Comparison of ENCODE assay signal across 8 mouse cellular contexts in the genomic region with DNA sequence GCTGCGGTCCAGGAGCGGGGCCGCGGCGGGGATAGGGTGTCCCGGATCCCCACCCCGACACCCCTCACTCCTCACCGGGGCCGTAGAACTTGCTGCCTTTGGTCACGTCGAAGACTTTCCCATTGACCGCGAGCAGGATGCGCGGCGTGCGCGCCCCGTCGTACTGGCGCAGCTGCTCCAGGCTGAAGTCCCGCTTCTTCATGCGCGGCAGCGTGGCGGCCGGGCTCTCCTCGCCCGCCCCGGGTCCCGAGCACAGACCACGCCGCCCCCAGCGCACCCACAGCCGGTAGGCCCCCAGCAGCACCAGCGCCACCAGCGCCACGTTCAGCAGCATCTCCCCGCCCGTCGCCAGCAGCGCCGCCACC. TPM values are rescaled to one million over a fixed set of nuclear protein-coding genes. Genes with fewer than 3 reads are reported as not detected.
DNase-seq lines count a peak whose midpoint lies in the region; ATAC-seq and TF ChIP-seq lines count a peak whose summit lies in the region.

No protein-coding gene starts in this region.

- WGBS in hindbrain, embryonic 12.5 days: under 1% methylated on average over 40 of the region's 43 CpGs
- 1% methylated on average over 41 of the region's 43 CpGs for WGBS in midbrain, embryonic 11.5 days

- H3K9ac ChIP-seq in hindbrain, embryonic 12.5 days: peak overlapping the region; percentile 88
- H3K9ac ChIP-seq in midbrain, embryonic 11.5 days (ENCODE audit: low read length): peak overlapping the region; percentile 81

- peak overlapping the region; percentile 93 for H3K27ac ChIP-seq in layer of hippocampus, adult 2 months
- H3K27ac ChIP-seq in brown adipose tissue, adult 24 weeks (replicated peaks; ENCODE audit: low read depth, low read length): peak overlapping the region; percentile 62
- H3K27ac ChIP-seq in hindbrain, embryonic 12.5 days: peak overlapping the region; percentile 91
- H3K27ac ChIP-seq in midbrain, embryonic 11.5 days (ENCODE audit: low read depth, low read length): no peak overlapping the region

- no peaks in the 10 kb centered on the region for H3K4me1 ChIP-seq in brown adipose tissue, adult 24 weeks (ENCODE audit: control insufficient read depth, insufficient read depth, insufficient read length, low read length)
- peaks cover 18% of the 10 kb centered on the region for H3K4me1 ChIP-seq in hindbrain, embryonic 12.5 days
- H3K4me1 ChIP-seq in midbrain, embryonic 11.5 days (ENCODE audit: control insufficient read depth, insufficient read depth, low read length): peaks cover 9% of the 10 kb centered on the region

- H3K27me3 ChIP-seq in hindbrain, embryonic 12.5 days: no peaks in the 10 kb centered on the region
- no peaks in the 10 kb centered on the region for H3K27me3 ChIP-seq in midbrain, embryonic 11.5 days (ENCODE audit: control insufficient read depth, insufficient read depth, low read length)

- H3K4me2 ChIP-seq in hindbrain, embryonic 12.5 days (replicated peaks): peak overlapping the region; percentile 76
- H3K4me2 ChIP-seq in midbrain, embryonic 11.5 days: peak overlapping the region; percentile 59

- ATAC-seq in hindbrain, embryonic 12.5 days (ENCODE audit: low FRiP score): peak; percentile 57
- ATAC-seq in midbrain, embryonic 11.5 days (ENCODE audit: low FRiP score): peak; percentile 66

- no peaks in the 10 kb centered on the region for H3K9me3 ChIP-seq in hindbrain, embryonic 12.5 days (replicated peaks)
- H3K9me3 ChIP-seq in midbrain, embryonic 11.5 days (ENCODE audit: control insufficient read depth, low read length): no peaks in the 10 kb centered on the region

- no peak for TF ChIP-seq CTCF in layer of hippocampus, adult 2 months (conservative IDR thresholded peaks at IDR 0.05)

- DNase-seq in layer of hippocampus, adult 2 months (ENCODE audit: low spot score in 2 of 2): peak in 1 of 2 experiments; percentile 19
- no peak for DNase-seq in layer of hippocampus, adult 11-12 months (ENCODE audit: low spot score)
- DNase-seq in midbrain, embryonic 11.5 days (ENCODE audit: low spot score, missing footprints): no peak
- DNase-seq in urinary bladder, adult 2 months (ENCODE audit: low spot score): no peak
- no peak for DNase-seq in kidney, adult 11 months
- DNase-seq in gastrocnemius, postnatal 4 days (ENCODE audit: low spot score in 2 of 2): no peak

- peak overlapping the region; percentile 94 for H3K4me3 ChIP-seq in layer of hippocampus, adult 2 months
- peak overlapping the region; percentile 70 for H3K4me3 ChIP-seq in brown adipose tissue, adult 24 weeks (ENCODE audit: insufficient read depth, low read depth, low read length)
- H3K4me3 ChIP-seq in hindbrain, embryonic 12.5 days: peak overlapping the region; percentile 86
- H3K4me3 ChIP-seq in midbrain, embryonic 11.5 days (ENCODE audit: low read depth, low read length): peak overlapping the region; percentile 86

- H3K36me3 ChIP-seq in hindbrain, embryonic 12.5 days: no peaks in the 10 kb centered on the region
- H3K36me3 ChIP-seq in midbrain, embryonic 11.5 days (ENCODE audit: control insufficient read depth, insufficient read depth, low read length): no peaks in the 10 kb centered on the region

RNA-seq across cellular contexts. Expression of a gene that starts 0.3 kb away (rescaled TPM):
- total RNA-seq in layer of hippocampus, adult 2 months (2021): 10 to 100 TPM; 54.4 to 56.4 TPM
- 70.7 and 98.3 TPM in 2 replicates for polyA plus RNA-seq in brown adipose tissue, adult 24 weeks (2012; ENCODE audit: insufficient read depth, insufficient read length, missing spikeins)
- 43.7 and 46.1 TPM in 2 replicates for polyA plus RNA-seq in hindbrain, embryonic 12.5 days (2016; fragmentation: Nextera tagmentation; extraction: Ambion mirVana)
- 27.6 and 27.7 TPM in 2 replicates for polyA plus RNA-seq in midbrain, embryonic 11.5 days (2014; fragmentation: Nextera tagmentation; extraction: Ambion mirVana)
- 31.8 and 38.2 TPM in 2 replicates for polyA plus RNA-seq in urinary bladder, adult 2 months (2012; rRNA removed)
- total RNA-seq in gastrocnemius, postnatal 4 days (2021): 10 to 100 TPM; 51.3 to 55.0 TPM
